Mouse (Mus musculus) hindlimb bud, embryonic 11.5 days (tissue): ENCODE data around the gene Gsta1.
"Not testable (repeated sequence)": the region's sequence is repeated elsewhere in the genome, so short reads cannot be mapped to it uniquely, and the experiment has no call there.

Experiments
- DNase-seq: peaks from one replicate; pipeline ENCODE4 v3.0.0-alpha.2; 2012; ENCODE audit warnings: low read depth, low spot score; ENCODE audit errors: extremely low spot score

Gsta1 gene

DNA sequence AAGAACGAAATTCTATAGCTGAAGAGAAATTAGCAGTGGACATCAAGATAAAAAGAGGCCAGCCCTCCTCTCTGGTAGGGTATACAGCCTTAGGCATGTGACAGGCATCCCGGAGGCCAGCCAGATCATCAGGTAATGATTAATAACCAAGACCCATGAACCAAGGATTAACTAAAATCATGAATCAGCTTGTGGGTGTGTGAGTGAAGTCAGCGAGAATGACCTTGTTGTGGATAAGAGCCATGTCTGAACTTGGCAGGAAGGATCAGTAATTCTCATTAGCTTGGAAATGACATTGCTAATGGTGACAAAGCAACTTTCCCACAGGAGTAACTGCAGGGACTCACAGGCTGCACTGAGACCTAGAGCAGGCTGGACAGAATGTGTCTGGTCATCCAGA is 798 bp upstream of the Gsta1 start:
- DNase-seq = not testable (repeated sequence)

DNA sequence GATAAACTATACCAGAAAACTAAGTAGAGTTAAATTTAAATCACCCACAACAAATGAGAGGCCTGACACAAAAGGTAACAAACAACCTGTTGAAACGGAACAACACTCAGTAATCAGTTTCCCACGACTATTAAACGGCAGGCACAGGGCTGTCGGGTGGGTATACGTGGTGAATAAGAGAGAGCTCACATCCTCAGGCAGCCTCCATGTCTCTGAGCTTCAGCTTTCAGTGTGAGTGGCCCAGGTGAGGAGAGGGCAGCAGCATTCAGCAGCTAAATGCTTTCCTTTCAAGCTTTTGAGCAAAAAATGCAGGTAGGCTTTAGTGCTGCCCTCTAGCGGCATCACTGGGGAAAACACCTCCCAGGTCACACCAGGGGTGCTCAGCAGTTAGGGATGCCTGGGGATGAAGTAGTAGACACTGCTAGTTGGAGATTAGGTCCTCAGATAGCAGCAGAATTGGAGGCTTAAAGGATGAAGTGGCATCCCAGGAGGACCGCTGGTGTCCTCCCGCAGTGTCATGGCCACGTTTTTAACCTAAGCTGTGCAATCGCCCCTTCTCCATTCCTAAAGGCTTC is 2.8 kb downstream of the Gsta1 start:
- DNase-seq = not testable (repeated sequence)

- DNase-seq = not testable (repeated sequence)
Measured at GRCm38 (mm10) chr9:78255683-78256470, 25.4 kb downstream of the Gsta1 start.

GRCm38 (mm10) chr9:78256914-78257313 is 26.5 kb downstream of the Gsta1 start, which contains the start of gene Gm3776:
Gm3776 (plus strand) TSS chr9:78257129.
- not testable (repeated sequence) for DNase-seq

DNA sequence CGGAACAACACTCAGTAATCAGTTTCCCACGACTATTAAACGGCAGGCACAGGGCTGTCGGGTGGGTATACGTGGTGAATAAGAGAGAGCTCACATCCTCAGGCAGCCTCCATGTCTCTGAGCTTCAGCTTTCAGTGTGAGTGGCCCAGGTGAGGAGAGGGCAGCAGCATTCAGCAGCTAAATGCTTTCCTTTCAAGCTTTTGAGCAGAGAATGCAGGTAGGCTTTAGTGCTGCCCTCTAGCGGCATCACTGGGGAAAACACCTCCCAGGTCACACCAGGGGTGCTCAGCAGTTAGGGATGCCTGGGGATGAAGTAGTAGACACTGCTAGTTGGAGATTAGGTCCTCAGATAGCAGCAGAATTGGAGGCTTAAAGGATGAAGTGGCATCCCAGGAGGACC is 29.2 kb downstream of the Gsta1 start:
- not testable (repeated sequence) for DNase-seq

DNA sequence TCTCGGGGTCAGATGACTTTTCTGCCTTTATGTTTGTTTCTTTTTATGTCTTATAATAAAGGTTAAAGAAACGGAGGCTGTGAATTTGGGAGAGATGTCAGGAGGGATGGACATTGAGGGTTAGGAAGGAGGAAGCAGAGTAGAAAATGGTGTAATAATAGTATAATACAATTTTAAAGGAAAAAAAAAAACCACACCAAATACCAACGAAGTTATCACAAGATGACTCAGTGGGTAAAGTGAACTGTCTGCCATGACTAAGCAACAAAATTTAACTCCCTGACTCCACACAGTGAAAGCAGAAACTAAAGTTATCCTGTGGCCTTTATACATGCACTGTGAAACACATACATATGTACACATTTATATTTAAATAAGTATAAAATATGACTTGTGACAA is 40.5 kb downstream of the Gsta1 start:
- not testable (repeated sequence) for DNase-seq

DNA sequence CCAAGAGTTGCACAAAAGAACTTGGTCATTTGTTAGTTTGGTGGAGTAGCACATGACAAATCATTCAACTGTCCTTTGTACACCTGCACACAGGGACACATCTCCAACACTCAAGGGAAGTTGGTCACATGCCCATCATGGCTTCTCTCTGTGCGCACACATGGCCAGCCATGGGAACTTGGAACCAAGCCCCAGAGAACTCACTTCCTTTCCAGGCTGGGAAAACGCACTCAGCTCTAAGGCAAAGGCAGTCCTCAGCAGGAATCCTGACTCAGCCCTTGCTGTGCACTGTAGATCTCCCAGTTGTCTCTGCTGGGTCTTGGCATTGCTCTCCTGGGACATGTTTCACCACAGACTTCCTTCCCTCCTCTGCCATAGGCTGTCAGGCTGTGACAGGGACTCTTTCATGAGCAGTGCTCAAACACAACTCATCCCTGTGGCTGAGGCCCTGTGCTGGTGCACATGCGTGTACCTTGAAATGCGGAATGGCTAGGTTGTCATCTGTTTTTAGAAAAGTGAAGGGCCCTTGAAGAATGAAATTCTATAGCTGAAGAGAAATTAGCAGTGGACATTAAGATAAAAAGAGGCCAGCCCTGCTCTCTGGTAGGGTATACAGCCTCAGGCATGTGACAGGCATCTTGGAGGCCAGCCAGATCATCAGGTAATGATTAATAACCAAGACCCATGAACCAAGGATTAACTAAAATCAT is 51.7 kb downstream of the Gsta1 start:
- not testable (repeated sequence) for DNase-seq

DNA sequence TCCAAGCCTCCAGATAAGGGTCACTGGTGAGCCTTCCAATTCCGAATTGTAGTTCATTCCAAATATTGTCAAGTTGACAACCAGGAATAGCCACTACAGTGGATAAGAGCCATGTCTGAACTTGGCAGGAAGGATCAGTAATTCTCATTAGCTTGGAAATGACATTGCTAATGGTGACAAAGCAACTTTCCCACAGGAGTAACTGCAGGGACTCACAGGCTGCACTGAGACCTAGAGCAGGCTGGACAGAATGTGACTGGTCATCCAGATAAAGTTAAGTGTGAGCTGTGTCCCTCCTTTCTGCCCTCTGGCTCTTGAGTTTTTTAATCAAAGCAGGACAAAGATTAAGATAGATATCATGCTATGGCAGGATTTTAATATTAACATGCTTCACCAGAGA is 58.6 kb downstream of the Gsta1 start:
- not testable (repeated sequence) for DNase-seq

DNA sequence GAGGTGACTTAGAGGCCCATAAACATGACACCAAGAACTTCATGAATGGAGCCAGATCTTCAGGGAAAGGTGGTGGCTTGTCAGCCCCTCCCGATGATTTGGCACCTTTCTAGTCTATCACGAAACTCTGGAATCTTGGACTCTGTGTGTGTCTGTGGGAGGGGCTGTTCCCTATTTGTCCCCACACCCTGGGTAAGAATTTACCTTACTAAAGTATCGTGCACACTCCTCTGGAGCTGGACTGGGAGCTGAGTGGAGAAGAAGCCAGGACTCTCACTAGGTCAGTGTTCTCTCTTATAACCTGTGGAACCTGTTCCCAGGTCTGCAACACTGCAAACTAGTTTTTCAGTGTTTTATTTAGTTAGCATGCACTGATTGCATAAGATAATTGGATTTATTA is 59.3 kb downstream of the Gsta1 start, which contains the start of gene Gm10639:
Gm10639 (plus strand) TSS at position 201 of the 400 bp plus-strand sequence.
- not testable (repeated sequence) for DNase-seq
